Mouse (Mus musculus) liver, embryonic 14.5 days (tissue): ENCODE results near the gene BC030867.

ENCODE experiments used
- CTCF ChIP-seq: IDR thresholded peaks from 2 replicates; pipeline ENCODE4 v1.5.1; 2016; ENCODE audit warnings: antibody characterized with exemption, low read depth, control low read depth
- EP300 ChIP-seq: IDR thresholded peaks from 2 replicates; pipeline ENCODE4 v1.6.1; 2016; ENCODE audit warnings: antibody characterized with exemption, low read depth

- TF ChIP-seq CTCF (peak; percentile 20; the same call in 1 of the 2 replicates), EP300 (0 out of 2 replicates have a peak, but pooled peaks have one; percentile 12)
Observed at GRCm38 (mm10) chr11:102218783-102219182, 29.9 kb upstream of the BC030867 start.
